Mouse (Mus musculus): ENCODE measurements at regions not wholly inside any gene's neighbourhood (a gene's known extent, or its start where the extent isn't known, plus 50 kb on each side); places are given as distances from the start of the nearest gene placed in this dataset.

- no peaks in the 10 kb centered on the region; a peak in 2 of 4 replicates for H3K27me3 ChIP-seq (ENCODE audit: control insufficient read depth in 1 of 2, insufficient read depth in 2 of 2, low read length in 2 of 2)
- H3K9ac ChIP-seq (ENCODE audit: control insufficient read depth, low read depth, low read length, poor library complexity, severe bottlenecking): no peak overlapping the region
- no peaks in the 10 kb centered on the region for H3K79me2 ChIP-seq (ENCODE audit: control insufficient read depth, insufficient read depth, low read length, poor library complexity)
- no peak for DNase-seq (ENCODE audit: low read depth, low spot score)
- H3K4me1 ChIP-seq (ENCODE audit: control insufficient read depth in 1 of 2, insufficient read depth in 2 of 2, low read length in 2 of 2): no peaks in the 10 kb centered on the region
- no peaks in the 10 kb centered on the region for H3K9me3 ChIP-seq (replicated peaks; ENCODE audit: insufficient read depth, low read length)
- no peak overlapping the region for H3K4me3 ChIP-seq (ENCODE audit: control insufficient read depth in 1 of 2, insufficient read depth in 1 of 2, low read depth in 2 of 2, low read length in 2 of 2)
- H3K36me3 ChIP-seq (ENCODE audit: control insufficient read depth in 1 of 2, insufficient read depth in 2 of 2, low read length in 2 of 2): no peaks in the 10 kb centered on the region
- H3K27ac ChIP-seq (ENCODE audit: control insufficient read depth, low read depth, low read length): no peak overlapping the region
- no peak for TF ChIP-seq POLR2A (IDR thresholded peaks at IDR 0.05; ENCODE audit: control insufficient read depth in 1 of 2, insufficient read depth in 1 of 2, low read depth in 1 of 2, low read length in 2 of 2, poor library complexity in 1 of 2)
- no peak for TF ChIP-seq UBTF (IDR thresholded peaks at IDR 0.05; ENCODE audit: borderline replicate concordance, insufficient read depth, low read depth, low read length)
- TF ChIP-seq ETS1 (IDR thresholded peaks at IDR 0.05; ENCODE audit: low read depth, low read length): no peak
- no peak for TF ChIP-seq MAX (IDR thresholded peaks at IDR 0.05; ENCODE audit: low read length)
- no peak for TF ChIP-seq E2F4 (IDR thresholded peaks at IDR 0.05; ENCODE audit: borderline replicate concordance, low read depth, low read length)
- no peak for TF ChIP-seq POLR2AphosphoS2 (IDR thresholded peaks at IDR 0.05; ENCODE audit: low read length)
- TF ChIP-seq RAD21 (IDR thresholded peaks at IDR 0.05; ENCODE audit: low read depth, low read length): no peak
- no peak for TF ChIP-seq ZNF384 (IDR thresholded peaks at IDR 0.05; ENCODE audit: low read depth, low read length)
- no peak for TF ChIP-seq MYB (IDR thresholded peaks at IDR 0.05; ENCODE audit: low read depth, low read length)
- TF ChIP-seq TBP (IDR thresholded peaks at IDR 0.05; ENCODE audit: low read depth, low read length): no peak
- TF ChIP-seq CHD1 (IDR thresholded peaks at IDR 0.05; ENCODE audit: low read depth, low read length): no peak
- no peak for TF ChIP-seq SMC3 (IDR thresholded peaks at IDR 0.05; ENCODE audit: low read depth, low read length)
Measured at GRCm38 (mm10) chr8:126673038-126673740, 79.4 kb upstream of the Irf2bp2 start.

GRCm38 (mm10) chr8:126671594-126671993, 77.8 kb upstream of the Irf2bp2 start:
- no peak overlapping the region for H3K27ac ChIP-seq (ENCODE audit: control insufficient read depth, low read depth, low read length)
- TF ChIP-seq BHLHE40 (IDR thresholded peaks at IDR 0.05; ENCODE audit: borderline replicate concordance, low read depth, low read length): no peak
- no peak for TF ChIP-seq MYC (IDR thresholded peaks at IDR 0.05; ENCODE audit: low read depth, low read length)
- TF ChIP-seq MAZ (IDR thresholded peaks at IDR 0.05; ENCODE audit: low read depth, low read length): no peak
- no peak for TF ChIP-seq KAT2A (conservative IDR thresholded peaks at IDR 0.05; ENCODE audit: low read depth, low read length)
- no peak for TF ChIP-seq CHD2 (IDR thresholded peaks at IDR 0.05; ENCODE audit: low read length)
- no peak for TF ChIP-seq GABPA (IDR thresholded peaks at IDR 0.05; ENCODE audit: low read depth, low read length)
- no peak for TF ChIP-seq NELFE (IDR thresholded peaks at IDR 0.05; ENCODE audit: low read depth, low read length)
- TF ChIP-seq MAX (IDR thresholded peaks at IDR 0.05; ENCODE audit: low read length): no peak

More at GRCm38 (mm10) chr8:126671594-126671993, 77.8 kb upstream of the Irf2bp2 start:
- Histone ChIP-seq H3K9ac (ENCODE audit: control insufficient read depth, low read depth, low read length, poor library complexity, severe bottlenecking) (no peak overlapping the region), H3K4me3 (ENCODE audit: control insufficient read depth in 1 of 2, insufficient read depth in 1 of 2, low read depth in 2 of 2, low read length in 2 of 2) (no peak overlapping the region), H3K79me2 (ENCODE audit: control insufficient read depth, insufficient read depth, low read length, poor library complexity) (no peaks in the 10 kb centered on the region), H3K4me1 (ENCODE audit: control insufficient read depth in 1 of 2, insufficient read depth in 2 of 2, low read length in 2 of 2) (peaks cover 0 to 8% of the 10 kb centered on the region in 2 experiments; a peak in 3 of 4 replicates), H3K27me3 (ENCODE audit: control insufficient read depth in 1 of 2, insufficient read depth in 2 of 2, low read length in 2 of 2) (no peaks in the 10 kb centered on the region; a peak in 2 of 4 replicates), H3K9me3 (replicated peaks; ENCODE audit: insufficient read depth, low read length) (no peaks in the 10 kb centered on the region), H3K36me3 (ENCODE audit: control insufficient read depth in 1 of 2, insufficient read depth in 2 of 2, low read length in 2 of 2) (peaks cover 0 to 8% of the 10 kb centered on the region in 2 experiments; a peak in 2 of 4 replicates)
- no peak for DNase-seq (ENCODE audit: low read depth, low spot score)
